Mouse (Mus musculus) lung, postnatal 0 days (tissue): ENCODE data around the gene Nemp2. TPM values are rescaled to one million over a fixed set of nuclear protein-coding genes. Genes with fewer than 3 reads are reported as not detected.
A peak's percentile ranks its signal among the peaks of the same experiment; 100 is the strongest.
"Not testable (repeated sequence)": the region's sequence is repeated elsewhere in the genome, so short reads cannot be mapped to it uniquely, and the experiment has no call there.

ENCODE experiments used
- ATAC-seq: fragments of 200-750 bp; cut with Nextera tagmentation; 2 replicates; pipeline ENCODE4 v1.8.0; 2017; ENCODE audit warnings: moderate library complexity
- DNase-seq: peaks from one replicate; pipeline ENCODE4 v3.0.0-alpha.2; 2016; ENCODE audit warnings: low spot score
- H3K27ac ChIP-seq: fragments of 300-500 bp; sonication (generic); 2 replicates; pipeline ENCODE4 v1.5.1; 2014; ENCODE audit warnings: antibody characterized with exemption, mild to moderate bottlenecking, low read length, mixed read lengths
- H3K27me3 ChIP-seq: fragments of 300-500 bp; sonication (generic); replicated peaks from 2 replicates; pipeline ENCODE4 v1.6.1; 2014; ENCODE audit warnings: low read length, mixed read lengths; ENCODE audit not compliant: insufficient read depth
- H3K36me3 ChIP-seq: fragments of 300-500 bp; sonication (generic); 2 replicates; pipeline ENCODE4 v1.6.1; 2014; ENCODE audit warnings: low read length, mixed read lengths; ENCODE audit not compliant: insufficient read depth
- H3K4me1 ChIP-seq: fragments of 300-500 bp; sonication (generic); 2 replicates; pipeline ENCODE4 v1.6.1; 2014; ENCODE audit warnings: antibody characterized with exemption, low read depth, low read length, mixed read lengths; ENCODE audit not compliant: insufficient read depth
- H3K4me2 ChIP-seq: fragments of 300-500 bp; sonication (generic); replicated peaks from 2 replicates; pipeline ENCODE4 v1.6.1; 2014; ENCODE audit warnings: low read depth, mild to moderate bottlenecking, low read length, moderate library complexity, mixed read lengths
- H3K4me3 ChIP-seq: fragments of 300-500 bp; sonication (generic); 2 replicates; pipeline ENCODE4 v1.5.1; 2014; ENCODE audit warnings: low read depth, low read length
- H3K9ac ChIP-seq: fragments of 300-500 bp; sonication (generic); replicated peaks from 2 replicates; pipeline ENCODE4 v1.6.1; 2014; ENCODE audit warnings: low read depth, mild to moderate bottlenecking
- H3K9me3 ChIP-seq: fragments of 300-500 bp; sonication (generic); 2 replicates; pipeline ENCODE4 v1.6.1; 2016; ENCODE audit warnings: low read length, mixed read lengths
- CTCF ChIP-seq: IDR thresholded peaks from 2 replicates; pipeline ENCODE4 v1.5.1; 2016; ENCODE audit warnings: antibody characterized with exemption, mild to moderate bottlenecking
- EP300 ChIP-seq: IDR thresholded peaks from 2 replicates; pipeline ENCODE4 v1.6.1; 2016; ENCODE audit warnings: antibody characterized with exemption, mild to moderate bottlenecking, control low read depth
- WGBS: fragments of 180-500 bp; shearing (Covaris S2); extraction: QIAGEN DNeasy Blood & Tissue Kit; methylation state at CpG from one replicate; pipeline ENCODE4 v1.1.7; 2014; 5-methylcytosine and 5-hydroxymethylcytosine counted together
- polyA plus RNA-seq: library from polyadenylated mRNA; unstranded; fragments of >200 nt; fragmentation: Nextera tagmentation; extraction: Ambion mirVana; gene quantifications from 2 replicates; pipeline ENCODE4 v1.2.1, GENCODE M21; 2015

The Nemp2 gene
- polyA plus RNA-seq, 1 experiment from 2014 or later = 3.5 TPM

DNA sequence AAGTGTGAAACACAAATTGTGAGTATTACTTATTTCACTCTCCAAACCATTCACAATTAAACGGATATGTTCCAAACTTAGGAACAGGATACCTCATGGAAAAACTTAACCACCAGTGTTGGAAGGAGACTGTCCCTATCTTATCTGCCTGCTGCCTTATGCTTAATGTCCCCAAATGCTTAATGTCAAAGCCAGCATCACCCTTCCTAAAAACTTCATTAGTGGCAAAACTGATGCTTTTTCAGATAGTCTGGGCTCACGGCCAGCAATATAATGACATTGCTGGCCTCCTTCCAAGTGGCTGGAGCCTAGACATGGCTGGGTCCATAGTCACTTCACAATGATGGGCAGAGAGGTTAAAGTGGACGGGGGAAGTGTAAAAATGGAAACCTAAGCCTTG is 46.1 kb downstream of the Nemp2 start:
- peak; percentile 70 for TF ChIP-seq EP300
- no peak for TF ChIP-seq CTCF
- peaks cover 2% of the 10 kb centered on the region; the same call in 1 of the 2 replicates for H3K4me1 ChIP-seq
- no peak overlapping the region for H3K4me3 ChIP-seq
- no peak overlapping the region for H3K9ac ChIP-seq
- no peak overlapping the region for H3K27ac ChIP-seq
- ATAC-seq (peak; percentile 72), DNase-seq (peak; percentile 69)
- no peaks in the 10 kb centered on the region for H3K27me3 ChIP-seq
- H3K36me3 ChIP-seq = no peaks in the 10 kb centered on the region
- no peaks in the 10 kb centered on the region for H3K9me3 ChIP-seq
- 16% methylated on average over 3 of the region's 3 CpGs for WGBS
- H3K4me2 ChIP-seq = no peak overlapping the region

DNA sequence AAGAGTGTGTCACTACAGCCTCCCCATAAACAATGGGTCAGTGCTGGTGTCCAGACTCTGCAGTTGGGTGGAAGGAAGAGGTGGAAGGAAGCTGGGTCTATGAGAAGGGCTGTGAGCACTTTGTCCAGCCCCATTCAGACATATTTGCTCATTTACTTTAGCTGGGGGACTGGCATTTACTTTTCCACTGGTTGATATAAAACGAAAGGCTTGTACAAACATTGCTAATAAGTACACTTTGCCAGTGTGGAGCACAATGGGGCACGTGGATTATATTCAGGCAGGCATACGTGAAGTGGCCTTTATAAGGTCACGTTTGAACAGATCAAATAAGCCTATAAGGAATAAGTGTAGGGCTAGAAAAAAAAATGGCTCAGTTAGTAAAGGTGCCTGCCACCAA is 53.0 kb downstream of the Nemp2 start:
- peak; percentile 84 for ATAC-seq

DNA sequence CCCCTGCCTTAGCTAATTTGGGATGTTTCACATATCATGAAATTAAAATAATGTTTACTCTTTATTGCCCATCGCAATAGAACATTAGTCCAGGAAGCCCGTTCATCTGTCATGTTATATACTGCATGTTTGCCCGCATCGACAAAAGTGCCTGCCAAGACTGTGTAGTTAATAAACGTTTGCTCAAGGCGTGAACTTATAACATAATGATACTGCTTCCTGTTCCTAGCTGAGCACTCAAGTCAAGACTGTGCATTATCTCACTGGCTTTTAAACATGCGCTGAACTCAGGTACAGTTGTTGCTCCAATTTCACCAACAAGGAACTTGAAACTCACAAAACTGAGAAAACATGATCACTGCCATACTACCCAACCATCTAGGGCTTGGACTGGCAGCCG is 57.1 kb downstream of the Nemp2 start:
- ATAC-seq (peak; percentile 37), DNase-seq (peak; percentile 56)
- 38% methylated on average over 8 of the region's 8 CpGs for WGBS
- Histone ChIP-seq H3K9me3 (no peaks in the 10 kb centered on the region), H3K27me3 (no peaks in the 10 kb centered on the region), H3K4me3 (no peak overlapping the region), H3K36me3 (no peaks in the 10 kb centered on the region), H3K27ac (no peak overlapping the region), H3K4me2 (no peak overlapping the region), H3K4me1 (no peaks in the 10 kb centered on the region), H3K9ac (no peak overlapping the region)
- no peak for TF ChIP-seq CTCF
- no peak for TF ChIP-seq EP300

More for the DNA sequence above, 53.0 kb downstream of the Nemp2 start:
- 46% methylated on average over 4 of the region's 4 CpGs for WGBS
- no peaks in the 10 kb centered on the region for H3K27me3 ChIP-seq
- TF ChIP-seq EP300 = peak; percentile 54
- no peak for TF ChIP-seq CTCF
- no peaks in the 10 kb centered on the region for H3K36me3 ChIP-seq
- peak; percentile 84 for DNase-seq
- no peak overlapping the region for H3K27ac ChIP-seq
- no peak overlapping the region for H3K9ac ChIP-seq
- 0 out of 2 replicates have a peak, but pooled peaks cover 2% of the 10 kb centered on the region for H3K4me1 ChIP-seq
- no peaks in the 10 kb centered on the region for H3K9me3 ChIP-seq
- no peak overlapping the region for H3K4me2 ChIP-seq
- H3K4me3 ChIP-seq = no peak overlapping the region

DNA sequence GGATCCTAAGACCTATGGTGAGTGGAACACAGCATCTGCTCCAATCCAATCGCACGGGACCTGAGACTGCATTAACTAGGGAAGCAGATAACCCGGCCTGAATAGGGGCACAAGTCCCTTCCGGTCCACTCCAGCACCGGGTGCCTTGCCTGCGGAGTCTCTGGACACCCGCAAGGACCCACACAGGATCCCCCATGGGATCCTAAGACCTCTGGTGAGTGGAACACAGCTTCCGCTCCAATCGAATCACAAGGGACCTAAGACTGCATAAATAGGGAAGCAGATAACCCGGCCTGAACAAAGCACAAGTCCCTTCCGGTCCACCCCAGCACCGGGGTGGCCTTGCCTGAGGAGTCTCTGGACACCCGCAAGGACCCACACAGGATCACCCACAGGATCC is 64.0 kb downstream of the Nemp2 start:
- H3K4me1 ChIP-seq, H3K9me3 ChIP-seq, H3K36me3 ChIP-seq, H3K4me3 ChIP-seq, ATAC-seq, H3K27ac ChIP-seq, H3K4me2 ChIP-seq, DNase-seq, H3K27me3 ChIP-seq, H3K9ac ChIP-seq: not testable (repeated sequence)
- 93% methylated on average over 13 of the region's 13 CpGs for WGBS

Other genes with a start within 250 kb of the Nemp2 start
- 16.8 and 22.7 TPM in 2 replicates for gene Nab1, start 130.0 kb upstream of the Nemp2 start, polyA plus RNA-seq
- 4.2 TPM in 2 replicates for gene Mfsd6, start 96.8 kb downstream of the Nemp2 start, polyA plus RNA-seq
- gene Inpp1, start 187.0 kb downstream of the Nemp2 start, polyA plus RNA-seq = 9.3 and 10.4 TPM in 2 replicates
- 14.1 and 17.2 TPM in 2 replicates for gene Hibch, start 214.2 kb downstream of the Nemp2 start, polyA plus RNA-seq